Mouse (Mus musculus): Measurements from ENCODE around the gene Anapc2. TPM values are rescaled to one million over a fixed set of nuclear protein-coding genes. Genes with fewer than 3 reads are reported as not detected.

Anapc2 gene
- polyA plus RNA-seq, 1 experiment from 2014 or later, result 156 TPM

GRCm38 (mm10) chr2:25264286-25264660 is 8.0 kb upstream of the Anapc2 start:
- H3K4me3 ChIP-seq, result peak overlapping the region; percentile 73; the same call in 1 of the 2 replicates
- 79% methylated on average over 5 of the region's 5 CpGs for WGBS
- no peaks in the 10 kb centered on the region for H3K9me3 ChIP-seq
- DNase-seq (ENCODE audit: low spot score), result no peak
- H3K36me3 ChIP-seq, result peaks cover 16% of the 10 kb centered on the region
- no peak overlapping the region for H3K27ac ChIP-seq
- H3K4me1 ChIP-seq (replicated peaks), result peaks cover 60% of the 10 kb centered on the region
- H3K27me3 ChIP-seq (ENCODE audit: insufficient read depth, poor library complexity, severe bottlenecking), result peaks cover 26% of the 10 kb centered on the region

GRCm38 (mm10) chr2:25264851-25265250 is 7.4 kb upstream of the Anapc2 start:
- Histone ChIP-seq H3K27me3 (ENCODE audit: insufficient read depth, poor library complexity, severe bottlenecking) (peaks cover 26% of the 10 kb centered on the region), H3K4me1 (replicated peaks) (peaks cover 60% of the 10 kb centered on the region), H3K27ac (no peak overlapping the region), H3K9me3 (no peaks in the 10 kb centered on the region), H3K4me3 (peak overlapping the region; percentile 73; the same call in 1 of the 2 replicates), H3K36me3 (peaks cover 22% of the 10 kb centered on the region)
- WGBS, result 78% methylated on average over 3 of the region's 3 CpGs
- no peak for DNase-seq (ENCODE audit: low spot score)

DNA sequence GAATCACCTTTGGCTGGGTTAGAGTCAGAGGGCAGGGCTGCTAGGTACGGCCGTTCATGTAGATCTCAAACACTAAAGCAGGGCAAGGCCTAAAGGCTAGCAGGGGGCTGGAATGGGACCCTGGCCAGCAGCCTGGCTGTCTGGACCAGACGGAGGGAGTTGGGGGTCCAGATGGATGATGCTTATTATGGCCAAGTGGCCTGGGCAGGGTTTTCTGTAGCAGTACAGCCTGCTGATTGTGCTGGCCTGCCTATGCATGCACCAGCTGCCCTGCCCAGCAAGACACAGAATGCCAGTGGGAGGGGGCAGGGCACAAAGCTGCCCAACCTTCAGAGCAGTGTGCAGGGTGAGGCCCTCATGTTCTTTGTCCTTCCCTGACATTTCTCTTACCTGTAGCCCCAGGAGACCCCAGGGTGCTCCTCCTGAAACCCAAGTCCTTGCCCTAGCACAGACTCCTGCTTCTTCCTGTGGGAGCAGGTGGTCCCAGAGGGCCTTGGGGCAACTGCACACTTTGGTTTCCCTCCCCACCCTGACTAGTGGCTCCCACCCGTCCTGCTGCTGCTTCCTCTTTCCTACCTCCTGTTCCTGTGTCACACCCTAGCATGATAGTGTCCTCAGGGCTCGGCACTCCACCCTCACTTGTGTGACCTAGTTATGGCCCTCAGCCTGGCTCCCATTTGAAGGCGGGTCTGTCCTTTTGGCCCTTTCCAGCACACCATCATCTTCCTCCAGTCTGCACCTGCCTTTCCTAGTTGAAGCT is 6.2 kb upstream of the Anapc2 start:
- H3K27ac ChIP-seq, result no peak overlapping the region
- DNase-seq (ENCODE audit: low spot score), result no peak
- H3K27me3 ChIP-seq (ENCODE audit: insufficient read depth, poor library complexity, severe bottlenecking), result peaks cover 26% of the 10 kb centered on the region
- no peaks in the 10 kb centered on the region for H3K9me3 ChIP-seq
- peaks cover 34% of the 10 kb centered on the region for H3K36me3 ChIP-seq
- 76% methylated on average over 6 of the region's 6 CpGs for WGBS
- peaks cover 67% of the 10 kb centered on the region for H3K4me1 ChIP-seq (replicated peaks)
- H3K4me3 ChIP-seq, result peak overlapping the region; percentile 18

GRCm38 (mm10) chr2:25266720-25267119 is 5.6 kb upstream of the Anapc2 start:
- peaks cover 71% of the 10 kb centered on the region for H3K4me1 ChIP-seq (replicated peaks)

DNA sequence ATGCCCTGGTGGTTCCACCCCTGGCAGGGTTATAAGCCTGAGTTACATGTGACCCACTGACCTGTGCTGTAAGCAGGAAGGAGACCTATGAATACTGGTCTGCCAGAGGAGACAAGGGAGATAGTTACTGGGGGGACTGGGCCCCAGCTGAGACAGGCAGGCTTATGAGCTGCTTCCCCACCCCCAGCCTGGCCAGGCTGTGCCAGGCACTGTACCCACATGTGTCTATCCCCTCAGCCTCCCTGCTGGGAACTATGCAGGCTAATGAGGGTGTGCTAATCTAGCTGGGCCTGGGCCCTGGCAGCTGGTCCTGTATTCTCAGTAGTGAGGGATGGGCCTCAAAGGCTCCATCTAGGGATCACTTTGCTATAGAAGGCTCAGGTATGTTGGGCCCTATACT is 5.0 kb upstream of the Anapc2 start:
- no peak overlapping the region for H3K4me3 ChIP-seq
- no peak overlapping the region for H3K27ac ChIP-seq
- H3K36me3 ChIP-seq, result peaks cover 37% of the 10 kb centered on the region
- peaks cover 68% of the 10 kb centered on the region for H3K4me1 ChIP-seq (replicated peaks)
- no peaks in the 10 kb centered on the region for H3K9me3 ChIP-seq
- peaks cover 26% of the 10 kb centered on the region for H3K27me3 ChIP-seq (ENCODE audit: insufficient read depth, poor library complexity, severe bottlenecking)
- DNase-seq (ENCODE audit: low spot score), result no peak

More at GRCm38 (mm10) chr2:25266720-25267119, 5.6 kb upstream of the Anapc2 start:
- H3K4me3 ChIP-seq, result no peak overlapping the region
- H3K36me3 ChIP-seq, result peaks cover 37% of the 10 kb centered on the region
- H3K27ac ChIP-seq, result no peak overlapping the region
- H3K9me3 ChIP-seq, result no peaks in the 10 kb centered on the region
- WGBS, result 70% methylated on average over 2 of the region's 2 CpGs
- H3K27me3 ChIP-seq (ENCODE audit: insufficient read depth, poor library complexity, severe bottlenecking), result peaks cover 26% of the 10 kb centered on the region
- DNase-seq (ENCODE audit: low spot score), result no peak

- DNase-seq (ENCODE audit: low spot score), result no peak
- Histone ChIP-seq H3K9me3 (no peaks in the 10 kb centered on the region), H3K4me3 (no peak overlapping the region), H3K36me3 (peaks cover 37% of the 10 kb centered on the region), H3K27ac (no peak overlapping the region), H3K4me1 (replicated peaks) (peaks cover 65% of the 10 kb centered on the region), H3K27me3 (ENCODE audit: insufficient read depth, poor library complexity, severe bottlenecking) (peaks cover 26% of the 10 kb centered on the region)
- 80% methylated on average over 4 of the region's 4 CpGs for WGBS
These were observed 4.5 kb upstream of the Anapc2 start for GRCm38 (mm10) chr2:25267746-25268309.

DNA sequence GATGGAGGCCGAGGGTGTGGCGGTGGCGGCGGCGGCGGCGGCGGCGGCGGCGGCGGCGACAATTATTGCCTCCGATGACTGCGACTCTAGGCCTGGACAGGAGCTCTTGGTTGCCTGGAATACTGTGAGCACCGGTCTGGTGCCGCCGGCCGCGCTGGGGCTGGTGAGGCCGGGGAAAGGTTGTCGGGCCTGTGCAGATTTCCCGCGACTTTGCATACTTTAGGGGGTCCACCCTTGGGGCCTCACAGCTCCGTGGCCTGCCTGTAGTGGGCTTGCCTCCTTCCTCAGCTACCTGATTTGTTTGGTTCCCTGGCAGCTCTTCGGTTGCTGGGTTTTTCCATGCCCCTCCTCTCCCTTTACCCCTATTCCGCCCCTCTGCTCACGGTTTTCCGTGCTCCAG is 237 bp downstream of the Anapc2 start:
- Histone ChIP-seq H3K9me3 (no peaks in the 10 kb centered on the region), H3K27ac (peak overlapping the region; percentile 91), H3K27me3 (ENCODE audit: insufficient read depth, poor library complexity, severe bottlenecking) (no peaks in the 10 kb centered on the region), H3K4me3 (peak overlapping the region; percentile 91), H3K4me1 (replicated peaks) (peaks cover 36% of the 10 kb centered on the region), H3K36me3 (peaks cover 80% of the 10 kb centered on the region)
- DNase-seq (ENCODE audit: low spot score), result no peak
- WGBS, result under 1% methylated on average over 29 of the region's 29 CpGs

DNA sequence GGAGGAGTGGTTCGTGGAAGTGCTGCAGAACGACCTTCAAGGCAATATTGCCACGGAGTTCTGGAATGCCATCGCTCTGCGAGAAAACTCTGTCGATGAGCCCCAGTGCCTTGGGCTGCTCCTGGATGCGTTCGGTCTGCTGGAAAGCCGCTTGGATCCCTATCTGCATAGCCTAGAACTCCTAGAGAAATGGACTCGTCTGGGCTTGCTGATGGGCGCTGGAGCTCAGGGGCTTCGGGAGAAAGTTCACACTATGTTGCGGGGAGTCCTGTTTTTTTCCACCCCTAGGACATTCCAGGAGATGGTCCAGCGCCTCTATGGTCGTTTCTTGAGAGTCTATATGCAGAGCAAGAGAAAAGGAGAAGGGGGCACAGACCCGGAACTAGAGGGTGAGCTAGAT is 732 bp downstream of the Anapc2 start:
- Histone ChIP-seq H3K27ac (peak overlapping the region; percentile 91), H3K4me3 (peak overlapping the region; percentile 91), H3K36me3 (peaks cover 81% of the 10 kb centered on the region), H3K9me3 (no peaks in the 10 kb centered on the region), H3K4me1 (replicated peaks) (peaks cover 34% of the 10 kb centered on the region), H3K27me3 (ENCODE audit: insufficient read depth, poor library complexity, severe bottlenecking) (no peaks in the 10 kb centered on the region)
- no peak for DNase-seq (ENCODE audit: low spot score)
- WGBS, result 40% methylated on average over 16 of the region's 16 CpGs

DNA sequence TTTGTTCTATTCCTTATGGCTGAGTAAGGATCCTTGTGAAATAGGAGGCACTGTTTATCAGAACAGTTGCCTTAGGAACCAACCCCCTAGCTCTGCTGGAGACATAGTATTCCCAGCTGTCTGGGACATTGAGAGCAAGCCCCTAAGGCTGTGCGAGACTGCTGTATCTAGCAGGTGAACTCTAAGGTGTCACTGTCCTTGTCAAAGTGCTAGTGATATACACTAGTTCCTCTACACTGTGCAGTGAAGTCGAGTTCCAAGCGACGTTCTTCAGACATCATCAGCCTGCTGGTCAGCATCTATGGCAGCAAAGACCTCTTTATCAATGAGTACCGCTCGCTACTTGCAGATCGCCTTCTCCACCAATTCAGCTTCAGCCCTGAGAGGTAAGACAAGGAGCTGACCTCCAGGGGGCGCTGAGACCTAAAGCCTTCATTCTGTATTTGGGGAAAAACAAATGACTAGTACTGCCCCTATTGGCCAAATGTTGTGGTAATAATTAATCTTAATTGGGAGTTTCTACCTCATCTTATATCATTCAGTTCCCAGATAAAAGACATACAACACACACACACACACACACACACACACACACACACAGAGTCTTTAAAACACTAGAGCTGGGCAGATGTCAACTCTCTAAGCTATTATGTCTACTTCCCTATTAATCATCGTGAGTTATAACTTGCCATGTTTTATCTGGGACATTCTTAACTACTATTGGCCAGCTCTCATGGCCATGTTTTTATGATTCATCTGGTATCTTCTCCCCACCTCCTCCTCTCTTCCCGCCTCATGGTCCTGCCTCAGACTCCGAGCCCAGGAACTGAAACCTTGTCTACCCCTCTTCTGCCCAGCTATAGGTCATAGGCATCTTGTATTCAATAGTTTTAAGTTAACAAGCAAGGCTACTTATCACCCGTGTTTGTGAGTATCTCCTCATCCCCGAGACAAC is 6.9 kb downstream of the Anapc2 start:
- peak; percentile 81 for DNase-seq (ENCODE audit: low spot score)
- no peaks in the 10 kb centered on the region for H3K9me3 ChIP-seq
- no peak overlapping the region for H3K4me3 ChIP-seq
- peaks cover 2% of the 10 kb centered on the region; the same call in 1 of the 2 replicates for H3K4me1 ChIP-seq (replicated peaks)
- H3K27ac ChIP-seq, result no peak overlapping the region
- 63% methylated on average over 13 of the region's 13 CpGs for WGBS
- peaks cover 100% of the 10 kb centered on the region for H3K36me3 ChIP-seq
- no peaks in the 10 kb centered on the region for H3K27me3 ChIP-seq (ENCODE audit: insufficient read depth, poor library complexity, severe bottlenecking)

- H3K27me3 ChIP-seq (ENCODE audit: insufficient read depth, poor library complexity, severe bottlenecking), result peaks cover 36% of the 10 kb centered on the region
- no peak overlapping the region for H3K4me3 ChIP-seq
- H3K36me3 ChIP-seq, result peaks cover 59% of the 10 kb centered on the region
- no peaks in the 10 kb centered on the region for H3K9me3 ChIP-seq
- 92% methylated on average over 2 of the region's 2 CpGs for WGBS
- H3K27ac ChIP-seq, result no peak overlapping the region
- no peak for DNase-seq (ENCODE audit: low spot score)
- peaks cover 9% of the 10 kb centered on the region for H3K4me1 ChIP-seq (replicated peaks)
These were observed 13.3 kb downstream of the Anapc2 start for GRCm38 (mm10) chr2:25285551-25285950.

- Histone ChIP-seq H3K9me3 (no peaks in the 10 kb centered on the region), H3K27ac (no peak overlapping the region), H3K4me1 (replicated peaks) (peaks cover 15% of the 10 kb centered on the region), H3K27me3 (ENCODE audit: insufficient read depth, poor library complexity, severe bottlenecking) (peaks cover 44% of the 10 kb centered on the region), H3K4me3 (no peak overlapping the region), H3K36me3 (peaks cover 51% of the 10 kb centered on the region)
- 88% methylated on average over 1 of the region's 1 CpGs for WGBS
- DNase-seq (ENCODE audit: low spot score), result no peak
These were observed 14.0 kb downstream of the Anapc2 start for GRCm38 (mm10) chr2:25286314-25286713.

GRCm38 (mm10) chr2:25286837-25287636 is 14.8 kb downstream of the Anapc2 start:
- H3K4me3 ChIP-seq, result no peak overlapping the region
- H3K27ac ChIP-seq, result no peak overlapping the region
- H3K36me3 ChIP-seq, result peaks cover 44% of the 10 kb centered on the region
- DNase-seq (ENCODE audit: low spot score), result no peak
- whole genome bisulfite sequencing, result 62% methylated on average over 7 of the region's 7 CpGs
- peaks cover 22% of the 10 kb centered on the region for H3K4me1 ChIP-seq (replicated peaks)
- H3K27me3 ChIP-seq (ENCODE audit: insufficient read depth, poor library complexity, severe bottlenecking), result peaks cover 51% of the 10 kb centered on the region
- no peaks in the 10 kb centered on the region for H3K9me3 ChIP-seq
